Mouse (Mus musculus) brown adipose tissue, adult 24 weeks (tissue): ENCODE results near the gene St3gal5. TPM values are rescaled to one million over a fixed set of nuclear protein-coding genes. Genes with fewer than 3 reads are reported as not detected.

Experiments used
- H3K27ac ChIP-seq: fragments of 200-500 bp; replicated peaks from 2 replicates; pipeline ENCODE4 v1.5.1; 2012; ENCODE audit warnings: low read depth, mild to moderate bottlenecking, low read length
- H3K4me1 ChIP-seq: fragments of 200-500 bp; 2 replicates; pipeline ENCODE4 v1.6.1; 2012; ENCODE audit warnings: low read length, mixed read lengths; ENCODE audit not compliant: control insufficient read depth, insufficient read depth, insufficient read length
- H3K4me3 ChIP-seq: fragments of 200-500 bp; 2 replicates; pipeline ENCODE4 v1.5.1; 2012; ENCODE audit warnings: low read depth, mild to moderate bottlenecking, low read length, moderate library complexity; ENCODE audit not compliant: insufficient read depth
- polyA plus RNA-seq: library from polyadenylated mRNA; stranded (reverse); fragments of >200 nt; gene quantifications from 2 replicates; pipeline ENCODE4 v1.2.4, GENCODE M21; 2012; ENCODE audit not compliant: missing spikeins, insufficient read depth, insufficient read length

Gene St3gal5
- polyA plus RNA-seq, 1 experiment: 69.6 TPM

DNA sequence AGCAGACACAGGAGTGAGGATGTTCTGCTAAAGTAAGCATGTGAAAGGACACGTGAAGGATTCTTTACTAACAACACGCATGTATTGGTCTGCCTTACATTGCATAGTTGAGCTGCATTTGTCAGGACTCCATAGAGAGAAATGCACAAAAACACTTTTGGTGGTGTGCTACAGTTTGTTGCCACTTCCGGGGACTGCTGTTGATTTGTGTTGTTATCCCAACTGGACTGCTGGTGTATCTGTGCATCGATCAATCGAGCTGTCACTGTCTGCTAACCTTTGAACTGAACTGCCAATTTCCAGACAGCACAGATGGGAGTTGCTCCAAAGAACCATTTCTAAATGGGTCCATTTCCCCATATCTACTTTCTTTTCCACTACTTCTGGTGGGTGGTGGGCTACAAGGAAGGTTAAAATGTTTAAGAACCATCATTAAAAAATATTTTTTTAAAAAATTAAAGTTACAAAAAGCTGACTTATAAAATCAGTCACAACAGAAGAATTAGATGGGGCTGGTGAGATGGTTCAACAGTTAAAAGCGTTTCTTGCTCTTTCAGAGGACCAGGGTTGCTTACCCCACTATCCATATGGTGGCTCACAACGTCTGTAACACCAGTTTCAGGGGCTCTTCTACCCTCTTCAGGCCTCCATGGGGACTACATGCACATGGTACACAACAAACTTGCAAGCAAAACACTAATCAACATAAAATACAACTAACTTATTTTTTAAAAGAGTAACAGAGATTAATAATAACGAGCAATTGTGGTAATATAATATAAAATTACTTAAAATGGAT is 61.8 kb downstream of the St3gal5 start:
- H3K4me3 ChIP-seq: no peak overlapping the region
- no peak overlapping the region for H3K27ac ChIP-seq
- H3K4me1 ChIP-seq: peaks cover 13% of the 10 kb centered on the region

DNA sequence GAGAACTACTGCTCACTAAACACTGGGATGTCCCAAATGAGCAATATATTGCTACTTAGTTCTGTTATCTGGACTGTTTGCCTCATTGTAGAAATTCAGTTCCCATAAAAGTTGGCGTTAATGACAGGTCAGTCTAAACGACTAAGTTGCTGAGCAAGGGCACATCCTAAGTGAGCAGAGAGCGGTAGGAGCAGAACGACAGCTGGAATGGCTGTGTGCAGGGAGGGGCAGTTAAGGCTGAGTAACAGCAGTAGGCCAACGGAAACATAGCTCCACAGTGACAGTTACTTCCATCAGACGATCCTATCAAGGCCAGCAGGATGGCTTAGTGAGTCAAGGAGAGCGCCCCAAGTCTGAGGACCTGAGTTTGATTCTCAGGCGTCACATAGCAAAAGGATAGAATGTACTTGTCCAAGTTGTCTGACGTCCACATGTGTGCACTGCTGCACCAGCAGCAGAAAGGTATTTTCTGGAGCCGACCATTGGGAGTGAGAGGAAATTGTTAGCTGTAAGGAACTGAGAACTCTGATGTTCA is 62.5 kb downstream of the St3gal5 start:
- H3K4me1 ChIP-seq: peaks cover 20% of the 10 kb centered on the region
- no peak overlapping the region for H3K4me3 ChIP-seq
- no peak overlapping the region for H3K27ac ChIP-seq

DNA sequence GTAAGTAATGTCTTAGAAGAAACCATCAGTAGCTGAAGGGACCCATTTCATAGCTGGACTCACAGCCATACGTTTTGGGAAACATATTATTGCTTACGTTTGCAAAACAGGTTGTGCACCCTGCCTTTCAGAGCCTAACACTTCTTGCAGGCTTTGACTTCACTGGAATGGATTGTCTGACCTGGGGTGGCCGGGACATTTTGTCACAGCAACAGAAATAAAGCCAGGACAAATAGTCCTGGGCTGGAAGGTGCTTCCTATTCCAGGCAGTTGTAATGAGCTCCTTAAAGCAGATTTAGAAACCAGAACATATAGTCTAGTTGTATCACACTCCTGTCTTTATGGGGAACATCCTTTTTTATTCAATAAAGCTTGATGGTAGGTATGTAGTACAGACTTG is 63.6 kb downstream of the St3gal5 start:
- no peak overlapping the region for H3K27ac ChIP-seq
- peaks cover 20% of the 10 kb centered on the region for H3K4me1 ChIP-seq
- no peak overlapping the region for H3K4me3 ChIP-seq

DNA sequence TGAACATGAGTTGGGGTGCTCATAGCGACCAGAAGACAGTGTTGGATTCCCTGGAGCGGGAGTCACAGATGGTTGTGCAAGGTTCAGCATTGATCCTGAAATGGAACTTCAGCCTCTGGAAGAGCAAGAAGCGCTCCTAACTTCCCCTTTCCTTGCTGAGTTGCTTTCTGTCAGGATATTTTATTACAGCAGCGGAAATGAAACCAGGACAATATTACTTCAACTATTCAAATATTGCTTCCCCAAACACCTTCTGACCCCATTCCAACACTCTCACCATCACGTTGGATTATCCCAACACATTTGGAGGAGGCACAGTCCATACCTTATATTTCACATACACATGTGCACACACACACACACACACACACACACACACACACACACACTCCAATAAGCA is 64.4 kb downstream of the St3gal5 start:
- no peak overlapping the region for H3K4me3 ChIP-seq
- peak overlapping the region; percentile 70 for H3K27ac ChIP-seq
- H3K4me1 ChIP-seq: peaks cover 20% of the 10 kb centered on the region

DNA sequence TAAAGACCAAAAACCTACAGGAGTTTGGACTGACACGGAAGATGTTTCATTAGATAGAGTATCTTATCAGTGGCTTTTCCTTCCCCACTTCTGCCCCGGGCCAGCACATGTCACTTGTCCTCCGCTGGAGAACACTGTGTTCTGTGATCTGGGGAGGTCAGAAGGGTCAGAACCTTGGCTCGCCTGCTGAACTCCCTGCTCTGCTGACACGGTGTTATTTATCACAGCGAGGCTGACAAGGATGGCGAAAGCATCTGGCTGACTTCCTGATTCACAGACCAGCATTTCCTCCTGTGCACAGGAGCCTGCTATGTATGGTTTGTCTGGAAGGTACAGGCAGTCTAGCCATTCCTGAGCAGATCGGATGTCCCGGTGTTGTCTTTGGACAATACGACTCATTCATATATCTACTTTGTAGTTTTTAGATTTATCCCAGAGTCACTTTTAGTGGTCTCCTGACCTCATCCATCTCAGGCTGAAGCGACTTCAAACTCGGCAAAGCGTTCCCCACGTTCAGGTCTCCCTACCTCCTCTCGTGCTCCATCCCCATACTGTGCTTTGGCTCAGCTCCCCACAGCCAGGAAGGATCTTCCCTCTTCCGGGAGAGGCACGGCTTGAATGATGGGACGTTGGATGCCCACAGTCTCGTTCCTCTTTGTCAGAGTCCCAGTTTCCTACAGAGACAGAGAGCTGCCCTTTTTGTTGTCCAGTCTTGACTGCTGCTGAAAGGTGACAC is 64.9 kb downstream of the St3gal5 start:
- H3K4me1 ChIP-seq: peaks cover 20% of the 10 kb centered on the region
- H3K4me3 ChIP-seq: no peak overlapping the region
- H3K27ac ChIP-seq: peak overlapping the region; percentile 70

DNA sequence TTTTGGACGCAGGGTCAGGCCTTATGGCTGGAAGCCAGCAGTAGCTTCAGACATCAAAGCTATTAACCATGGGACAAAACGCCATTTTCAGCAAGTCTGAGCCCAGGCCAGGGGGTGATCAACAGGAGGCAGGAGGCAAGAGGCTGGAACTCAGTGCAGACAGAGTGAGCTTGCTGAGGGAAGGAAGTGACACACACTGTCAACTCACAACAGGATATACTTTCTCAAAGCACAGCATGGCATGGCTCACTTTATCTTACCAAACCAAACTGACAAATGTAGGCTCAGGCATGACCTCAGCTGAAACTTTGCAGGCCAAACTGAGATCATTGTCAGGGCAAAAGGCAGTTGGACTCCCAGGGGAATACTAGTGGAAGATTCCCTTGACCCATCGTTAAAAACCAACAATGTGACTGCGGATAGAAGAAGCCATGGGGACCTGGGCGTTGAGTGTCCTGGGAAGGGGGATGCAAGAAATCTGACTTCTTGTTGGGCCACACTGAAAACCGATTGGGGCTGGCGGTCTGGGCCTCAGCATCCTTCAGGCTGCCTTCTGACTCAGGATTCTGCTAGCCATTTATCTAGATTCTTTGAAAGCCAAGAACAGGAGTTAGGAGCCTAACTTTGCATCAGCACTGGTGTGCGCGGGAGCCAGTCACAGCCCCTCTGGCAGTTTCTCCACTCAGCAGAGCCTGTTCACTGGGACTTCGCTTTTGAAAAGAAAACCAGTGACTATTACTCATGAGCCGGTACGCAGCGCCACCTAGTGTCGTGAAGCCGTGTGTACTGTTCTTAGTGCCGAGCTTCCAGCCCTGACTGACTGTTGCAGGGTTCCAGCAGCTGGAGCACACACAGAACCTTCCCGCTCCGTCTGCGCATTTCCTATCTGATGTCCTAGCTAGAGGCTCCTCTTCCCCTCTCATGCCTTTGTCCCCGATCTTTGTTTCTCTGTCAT is 67.2 kb downstream of the St3gal5 start:
- no peak overlapping the region for H3K4me3 ChIP-seq
- peak overlapping the region; percentile 75 for H3K27ac ChIP-seq
- H3K4me1 ChIP-seq: peaks cover 20% of the 10 kb centered on the region

DNA sequence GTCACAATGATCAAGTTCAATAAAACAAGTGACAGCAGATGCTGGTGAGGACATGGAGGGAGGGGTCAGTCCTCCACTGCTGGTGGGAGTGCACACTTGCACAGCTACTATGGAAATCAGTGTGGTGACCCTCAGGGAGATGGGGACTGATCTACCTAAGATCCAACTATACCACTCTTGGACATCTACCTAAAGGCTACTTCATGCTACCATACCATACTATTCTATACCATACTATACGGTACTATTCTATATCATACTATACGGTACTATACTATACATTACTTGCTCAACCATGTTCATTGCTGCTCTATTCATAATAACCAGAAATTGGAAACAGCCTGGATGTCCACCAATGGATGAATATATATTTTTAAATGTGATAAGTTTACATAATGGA is 68.5 kb downstream of the St3gal5 start:
- H3K4me3 ChIP-seq: no peak overlapping the region

DNA sequence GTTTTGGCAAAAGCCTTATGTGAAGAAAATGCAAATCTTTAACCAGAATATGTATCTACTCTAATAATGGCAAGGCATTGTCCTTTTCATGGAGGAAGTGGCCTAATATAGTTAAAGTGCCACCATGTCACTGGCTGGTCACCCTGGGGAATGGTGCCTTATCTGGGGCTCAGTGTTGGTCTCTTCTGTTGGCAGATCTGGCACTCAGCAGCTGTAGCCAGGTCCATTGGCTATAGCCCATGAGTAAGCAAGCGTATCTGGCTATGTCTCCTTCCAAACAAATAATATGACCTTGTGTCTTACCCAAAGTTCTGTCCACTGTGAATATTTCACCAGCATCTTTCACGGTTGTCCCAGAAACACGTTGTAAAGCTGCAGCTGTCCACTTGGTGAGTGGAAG is 74.0 kb downstream of the St3gal5 start:
- Histone ChIP-seq H3K27ac (no peak overlapping the region), H3K4me1 (no peaks in the 10 kb centered on the region), H3K4me3 (no peak overlapping the region)

More for the DNA sequence above, 68.5 kb downstream of the St3gal5 start:
- Histone ChIP-seq H3K4me1 (peaks cover 20% of the 10 kb centered on the region), H3K27ac (no peak overlapping the region)

DNA sequence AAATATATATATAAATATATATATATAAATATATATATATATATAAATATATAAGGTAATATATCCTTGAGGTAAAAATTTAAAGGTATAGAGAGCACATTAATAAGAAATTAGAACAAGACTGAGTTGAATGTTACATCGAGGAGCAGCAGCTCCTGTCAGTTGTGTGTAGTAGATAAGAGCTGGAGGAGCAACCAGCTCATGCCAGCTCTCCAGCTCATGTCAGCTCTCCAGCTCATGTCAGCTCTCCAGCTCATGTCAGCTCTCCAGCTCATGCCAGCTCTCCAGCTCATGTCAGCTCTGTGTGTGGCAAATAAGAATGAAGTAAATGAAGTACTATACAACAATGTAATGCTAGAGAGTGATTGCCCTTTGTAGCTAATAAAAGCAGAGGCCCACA is 76.0 kb downstream of the St3gal5 start:
- Histone ChIP-seq H3K4me3 (no peak overlapping the region), H3K4me1 (no peaks in the 10 kb centered on the region), H3K27ac (no peak overlapping the region)

DNA sequence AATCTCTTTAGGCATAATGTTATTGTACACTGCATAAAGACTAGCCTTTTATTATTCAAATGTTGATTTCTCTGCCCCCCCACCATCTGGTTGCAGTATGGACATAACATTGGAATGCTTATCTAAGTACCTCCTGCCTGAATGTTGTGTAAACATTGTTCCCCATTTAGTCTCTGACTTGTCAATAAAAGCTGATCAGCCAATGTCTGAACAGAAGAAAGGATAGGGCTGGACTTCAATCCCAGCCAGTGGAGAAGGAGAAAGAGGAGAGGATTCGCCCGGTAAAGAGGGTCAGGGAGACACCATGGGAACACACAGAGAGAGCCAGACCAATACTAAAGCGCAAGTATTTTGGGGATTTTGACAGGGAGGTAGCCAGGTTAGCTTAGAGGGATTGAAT is 78.0 kb downstream of the St3gal5 start:
- no peak overlapping the region for H3K4me3 ChIP-seq
- H3K27ac ChIP-seq: no peak overlapping the region
- no peaks in the 10 kb centered on the region for H3K4me1 ChIP-seq

DNA sequence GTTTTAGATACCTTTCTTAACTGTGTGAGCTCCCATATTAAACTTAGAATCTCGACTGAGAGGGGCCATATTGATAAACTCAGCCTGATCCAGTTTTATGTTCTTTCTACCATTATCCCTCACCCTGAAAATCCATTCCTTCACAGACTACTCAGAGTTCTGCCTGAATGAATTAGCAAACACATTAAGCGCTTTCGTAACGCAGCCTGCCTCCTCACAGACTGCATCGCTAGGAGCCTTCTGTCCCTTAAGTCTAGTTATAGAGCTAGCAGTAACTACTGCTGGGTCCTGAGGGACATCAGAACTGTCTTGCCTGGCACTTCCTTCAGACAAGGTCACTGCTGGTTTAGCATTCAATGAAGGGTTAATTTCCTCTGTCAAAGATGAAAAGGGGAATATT is 78.6 kb downstream of the St3gal5 start:
- no peak overlapping the region for H3K27ac ChIP-seq
- H3K4me3 ChIP-seq: no peak overlapping the region
- H3K4me1 ChIP-seq: no peaks in the 10 kb centered on the region

DNA sequence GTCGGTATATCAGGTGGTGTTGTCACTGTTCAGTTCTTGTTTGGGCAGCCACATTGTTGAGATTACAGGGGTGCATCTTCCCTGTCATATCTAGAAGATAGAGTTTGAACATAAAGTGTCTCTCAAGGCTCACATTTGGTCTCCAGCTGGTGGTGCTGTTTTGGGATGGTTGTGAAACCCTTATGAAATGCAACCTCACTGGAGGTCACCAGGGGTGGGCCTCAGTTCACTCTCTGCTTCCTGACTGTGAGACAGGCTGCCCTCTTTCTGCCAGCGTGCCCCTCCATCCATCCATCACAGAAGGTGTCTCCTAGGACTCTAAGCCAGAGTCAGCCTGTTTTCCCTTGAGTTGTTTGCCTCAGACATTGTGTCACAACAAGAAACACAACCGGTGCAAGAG is 80.0 kb downstream of the St3gal5 start:
- H3K4me3 ChIP-seq: no peak overlapping the region
- no peak overlapping the region for H3K27ac ChIP-seq
- no peaks in the 10 kb centered on the region for H3K4me1 ChIP-seq

DNA sequence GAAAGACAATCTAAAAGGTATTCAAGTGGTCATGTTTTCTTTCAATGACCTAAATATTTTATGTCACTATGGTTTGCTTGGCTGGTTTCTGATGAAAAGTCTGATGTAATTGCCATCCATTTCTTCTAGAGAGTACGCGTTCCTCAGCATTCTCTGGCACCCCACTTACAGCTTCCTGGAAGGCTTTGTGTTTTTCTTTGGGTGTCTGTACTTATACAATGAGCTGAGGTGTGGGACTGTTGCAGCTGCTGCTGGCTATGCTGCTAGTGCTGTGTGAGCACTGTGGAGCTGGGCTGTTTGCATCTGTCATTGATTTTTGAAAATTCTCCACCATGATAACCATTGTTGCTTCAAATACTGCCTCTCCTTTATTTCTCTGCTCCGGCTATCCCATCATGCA is 81.6 kb downstream of the St3gal5 start:
- Histone ChIP-seq H3K27ac (no peak overlapping the region), H3K4me3 (no peak overlapping the region), H3K4me1 (no peaks in the 10 kb centered on the region)

DNA sequence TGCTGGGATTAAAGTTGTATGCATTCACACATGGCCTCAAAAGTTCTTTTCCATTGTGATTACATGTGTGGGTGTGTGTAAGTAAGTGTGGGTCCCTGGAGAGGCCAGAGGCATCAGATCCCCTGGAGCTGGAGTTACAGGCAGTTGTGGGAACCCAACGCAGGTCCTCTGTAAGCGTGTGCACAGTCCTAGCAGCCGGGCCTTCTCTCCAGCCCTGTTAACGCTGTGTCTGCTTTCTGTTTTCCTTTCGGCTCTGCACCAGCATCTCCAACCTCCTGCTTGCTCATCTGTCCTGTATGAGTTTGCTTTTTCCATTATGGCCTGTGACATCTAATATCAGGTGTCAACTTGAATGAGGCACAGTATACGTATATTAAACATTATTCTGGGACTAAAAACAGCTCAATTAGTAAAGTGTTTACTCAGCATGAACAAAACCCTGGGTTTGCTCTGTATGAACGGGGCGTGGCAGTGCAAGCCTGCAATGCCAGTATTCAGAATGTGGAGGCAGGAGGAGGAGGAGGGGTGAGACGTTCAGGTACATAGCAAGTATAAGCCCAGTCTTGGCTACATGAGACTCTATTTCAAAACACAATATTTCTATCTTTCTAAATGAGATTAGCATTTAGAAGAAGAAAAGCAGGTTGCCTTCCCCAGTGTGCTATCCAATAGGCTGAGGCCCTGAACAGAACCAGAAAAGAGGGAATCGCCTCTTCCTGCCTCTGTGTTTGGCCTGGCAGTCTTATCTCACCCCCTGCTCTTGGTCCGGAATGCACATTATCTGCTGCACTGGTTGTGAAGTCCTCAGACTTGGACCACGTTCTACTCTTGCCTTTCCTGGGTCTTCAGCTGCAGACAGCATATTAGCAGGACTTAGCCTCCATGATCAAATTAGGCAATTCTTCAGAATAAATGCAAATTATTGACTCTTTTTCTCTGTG is 82.4 kb downstream of the St3gal5 start:
- Histone ChIP-seq H3K4me1 (no peaks in the 10 kb centered on the region), H3K4me3 (no peak overlapping the region), H3K27ac (no peak overlapping the region)
